Mouse (Mus musculus): ENCODE results near the gene Hfe2. TPM values are rescaled to one million over a fixed set of nuclear protein-coding genes. Genes with fewer than 3 reads are reported as not detected.
A peak's percentile ranks its signal among the peaks of the same experiment; 100 is the strongest.

Gene Hfe2
- polyA plus RNA-seq, 1 experiment: 1.5 TPM

DNA sequence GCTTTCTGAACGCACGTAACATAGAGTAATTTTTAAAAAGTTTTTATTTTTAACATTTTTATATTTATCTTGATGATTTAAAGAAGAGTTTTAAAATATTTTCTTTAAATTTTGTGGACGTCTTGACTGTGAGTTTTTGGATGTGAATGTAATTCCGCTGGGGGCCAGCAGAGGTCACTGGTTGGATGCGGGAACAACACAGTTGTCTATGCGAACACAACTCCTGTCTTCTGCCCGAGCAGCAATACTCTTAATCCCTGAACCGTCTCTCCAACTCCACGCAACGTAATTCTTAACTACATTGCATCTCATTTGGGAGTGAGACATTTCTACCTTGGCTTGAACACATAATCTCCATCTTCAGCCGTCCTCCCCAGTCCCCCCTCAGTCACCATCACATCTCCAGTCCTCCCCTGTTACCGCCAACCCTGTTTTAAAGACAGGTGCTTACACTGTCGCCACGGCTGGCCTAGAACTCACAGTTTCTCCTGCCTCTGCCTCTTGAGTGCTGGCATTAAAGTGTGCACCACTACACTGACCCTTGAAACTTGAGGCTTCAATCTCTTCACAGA is 22.5 kb downstream of the Hfe2 start:
- Histone ChIP-seq H3K4me1 (ENCODE audit: control insufficient read depth, insufficient read depth, low read length) (no peaks in the 10 kb centered on the region), H3K4me3 (ENCODE audit: insufficient read depth, low read length) (no peak overlapping the region), H3K27ac (ENCODE audit: insufficient read depth, low read length) (no peak overlapping the region)
- TF ChIP-seq POLR2A (IDR thresholded peaks at IDR 0.05; ENCODE audit: extremely low read depth, insufficient read depth, low read length) (no peak), CTCF (IDR thresholded peaks at IDR 0.05; ENCODE audit: extremely low read depth, insufficient read depth, low read length) (peak; percentile 80)

DNA sequence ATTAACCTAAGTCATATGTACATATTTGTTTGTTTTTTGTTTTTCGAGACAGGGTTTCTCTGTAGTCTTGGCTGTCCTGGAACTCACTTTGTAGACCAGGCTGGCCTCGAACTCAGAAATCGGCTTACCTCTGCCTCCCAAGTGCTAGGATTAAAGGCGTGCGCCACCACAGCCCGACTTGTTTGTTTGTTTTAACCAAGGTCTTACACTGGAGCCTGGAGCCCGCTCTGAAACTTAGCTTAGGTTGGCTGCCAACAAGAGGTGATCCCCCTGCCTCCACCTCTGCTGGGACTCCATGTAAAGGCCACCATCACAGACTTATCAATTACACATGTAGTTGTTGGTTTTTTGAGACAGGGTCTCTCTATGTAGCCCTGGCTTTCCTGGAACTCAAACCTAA is 23.9 kb downstream of the Hfe2 start:
- no peak for TF ChIP-seq POLR2A (IDR thresholded peaks at IDR 0.05; ENCODE audit: extremely low read depth, insufficient read depth, low read length)
- TF ChIP-seq CTCF (IDR thresholded peaks at IDR 0.05; ENCODE audit: extremely low read depth, insufficient read depth, low read length): no peak
- no peaks in the 10 kb centered on the region for H3K4me1 ChIP-seq (ENCODE audit: control insufficient read depth, insufficient read depth, low read length)
- no peak overlapping the region for H3K4me3 ChIP-seq (ENCODE audit: insufficient read depth, low read length)
- H3K27ac ChIP-seq (ENCODE audit: insufficient read depth, low read length): no peak overlapping the region

DNA sequence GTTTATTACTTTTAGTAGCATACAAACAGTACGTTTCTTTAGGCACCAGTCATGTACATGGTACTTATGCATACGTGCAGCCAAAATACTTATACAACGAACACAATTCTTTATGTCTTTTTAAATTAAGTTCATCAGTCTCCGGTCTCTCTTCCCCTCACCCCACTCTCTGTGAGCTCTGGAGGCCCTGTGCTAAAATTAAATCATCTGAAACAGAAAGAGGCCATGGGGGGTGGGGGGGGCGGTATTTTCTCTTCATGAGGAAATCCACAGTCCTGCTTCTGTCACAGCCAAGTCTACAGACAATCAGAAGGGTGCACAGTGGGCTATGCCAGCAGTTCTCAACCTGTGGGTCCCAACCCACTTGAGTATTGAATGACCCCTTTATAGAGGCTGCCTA is 24.4 kb downstream of the Hfe2 start:
- no peak for TF ChIP-seq CTCF (IDR thresholded peaks at IDR 0.05; ENCODE audit: extremely low read depth, insufficient read depth, low read length)
- TF ChIP-seq POLR2A (IDR thresholded peaks at IDR 0.05; ENCODE audit: extremely low read depth, insufficient read depth, low read length): no peak

DNA sequence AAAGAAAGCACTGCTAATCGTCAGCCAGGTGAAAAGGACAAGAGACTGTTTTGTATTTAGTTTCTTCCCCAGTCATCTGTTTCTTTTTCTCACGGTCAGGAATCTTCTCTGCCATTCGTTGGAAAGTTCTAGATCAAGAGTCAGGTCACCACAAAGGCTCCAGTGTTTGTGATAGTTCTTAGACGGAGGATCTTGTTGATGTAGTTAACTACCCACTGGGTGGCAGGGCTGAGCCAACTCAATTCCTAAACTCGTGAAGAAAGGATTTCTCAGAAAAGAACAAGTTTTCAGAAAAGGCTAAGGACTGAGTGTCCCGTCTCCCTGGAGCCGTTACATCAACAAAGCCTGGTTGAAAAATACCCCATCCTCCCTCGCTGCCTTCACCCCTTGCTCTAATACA is 26.2 kb downstream of the Hfe2 start:
- H3K4me3 ChIP-seq (ENCODE audit: insufficient read depth, low read length): no peak overlapping the region
- TF ChIP-seq CTCF (IDR thresholded peaks at IDR 0.05; ENCODE audit: extremely low read depth, insufficient read depth, low read length) (peak; percentile 63), POLR2A (IDR thresholded peaks at IDR 0.05; ENCODE audit: extremely low read depth, insufficient read depth, low read length) (no peak)
- H3K27ac ChIP-seq (ENCODE audit: insufficient read depth, low read length): no peak overlapping the region

More for the DNA sequence above, 24.4 kb downstream of the Hfe2 start:
- Histone ChIP-seq H3K4me1 (ENCODE audit: control insufficient read depth, insufficient read depth, low read length) (no peaks in the 10 kb centered on the region), H3K4me3 (ENCODE audit: insufficient read depth, low read length) (no peak overlapping the region), H3K27ac (ENCODE audit: insufficient read depth, low read length) (no peak overlapping the region)

DNA sequence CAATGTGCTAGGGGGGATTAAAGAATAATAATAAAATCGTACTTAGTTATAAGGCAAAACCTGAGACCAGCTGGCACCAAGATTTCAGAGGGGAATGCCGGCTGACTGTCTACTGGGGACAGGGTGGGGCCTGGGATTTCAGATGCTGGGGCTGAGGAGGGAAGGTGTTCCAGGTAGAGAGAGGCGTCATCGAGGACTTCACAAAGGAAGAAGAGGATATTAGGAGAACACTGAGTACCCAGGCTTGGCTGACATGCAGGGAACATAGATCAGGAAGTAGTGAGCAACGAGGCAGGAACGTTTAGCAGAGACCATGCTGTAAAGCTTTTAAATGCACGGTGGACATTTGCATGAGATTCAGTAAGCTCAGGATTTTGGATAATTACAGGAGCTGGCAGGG is 26.9 kb downstream of the Hfe2 start:
- no peak for TF ChIP-seq POLR2A (IDR thresholded peaks at IDR 0.05; ENCODE audit: extremely low read depth, insufficient read depth, low read length)
- no peak for TF ChIP-seq CTCF (IDR thresholded peaks at IDR 0.05; ENCODE audit: extremely low read depth, insufficient read depth, low read length)
- H3K27ac ChIP-seq (ENCODE audit: insufficient read depth, low read length): no peak overlapping the region
- no peaks in the 10 kb centered on the region; the same call in 1 of the 2 replicates for H3K4me1 ChIP-seq (ENCODE audit: control insufficient read depth, insufficient read depth, low read length)
- H3K4me3 ChIP-seq (ENCODE audit: insufficient read depth, low read length): no peak overlapping the region

More for the DNA sequence above, 26.2 kb downstream of the Hfe2 start:
- no peaks in the 10 kb centered on the region for H3K4me1 ChIP-seq (ENCODE audit: control insufficient read depth, insufficient read depth, low read length)

DNA sequence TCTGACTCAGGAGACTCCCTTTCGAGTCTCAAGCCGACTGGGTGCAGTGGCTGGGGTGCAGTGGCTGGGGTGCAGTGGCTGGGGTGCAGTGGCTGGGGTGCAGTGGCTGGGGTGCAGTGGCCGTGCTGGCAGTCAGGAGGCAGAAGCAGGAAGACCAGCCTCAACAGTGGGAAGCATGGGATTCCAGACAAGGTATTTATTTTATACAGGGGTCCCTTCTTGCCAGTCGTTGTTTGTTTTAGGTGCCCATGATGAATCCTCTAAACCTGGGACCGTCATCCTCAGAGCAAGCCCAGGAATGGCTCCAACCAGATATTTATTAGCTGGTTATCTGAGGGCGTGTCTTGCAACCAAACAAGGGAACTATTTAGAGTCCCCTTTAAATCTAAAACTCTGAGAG is 28.6 kb downstream of the Hfe2 start:
- Histone ChIP-seq H3K27ac (ENCODE audit: insufficient read depth, low read length) (no peak overlapping the region), H3K4me1 (ENCODE audit: control insufficient read depth, insufficient read depth, low read length) (no peaks in the 10 kb centered on the region; the same call in 1 of the 2 replicates), H3K4me3 (ENCODE audit: insufficient read depth, low read length) (no peak overlapping the region)
- TF ChIP-seq POLR2A (IDR thresholded peaks at IDR 0.05; ENCODE audit: extremely low read depth, insufficient read depth, low read length) (no peak), CTCF (IDR thresholded peaks at IDR 0.05; ENCODE audit: extremely low read depth, insufficient read depth, low read length) (no peak)

DNA sequence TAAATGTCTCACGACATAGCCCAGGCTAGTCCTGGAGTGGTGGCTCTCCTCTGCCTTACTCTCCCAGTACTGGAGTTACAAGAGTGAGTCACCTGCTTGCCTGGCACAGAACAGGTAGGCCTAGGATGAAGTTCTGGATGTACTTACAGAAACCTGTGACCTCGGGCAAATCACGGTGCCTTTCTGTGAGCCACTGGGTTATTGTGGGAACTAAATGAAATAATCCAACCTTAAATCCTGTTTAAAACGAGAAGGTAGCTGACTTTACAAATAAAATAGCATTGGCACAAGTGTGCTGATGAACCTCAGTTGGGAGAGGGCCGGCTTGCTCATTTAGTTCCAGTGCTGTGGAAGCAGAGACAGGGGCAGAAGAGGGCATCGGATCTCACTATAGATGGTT is 29.3 kb downstream of the Hfe2 start:
- Histone ChIP-seq H3K27ac (ENCODE audit: insufficient read depth, low read length) (no peak overlapping the region), H3K4me3 (ENCODE audit: insufficient read depth, low read length) (no peak overlapping the region), H3K4me1 (ENCODE audit: control insufficient read depth, insufficient read depth, low read length) (no peaks in the 10 kb centered on the region; the same call in 1 of the 2 replicates)
- TF ChIP-seq CTCF (IDR thresholded peaks at IDR 0.05; ENCODE audit: extremely low read depth, insufficient read depth, low read length) (no peak), POLR2A (IDR thresholded peaks at IDR 0.05; ENCODE audit: extremely low read depth, insufficient read depth, low read length) (no peak)

DNA sequence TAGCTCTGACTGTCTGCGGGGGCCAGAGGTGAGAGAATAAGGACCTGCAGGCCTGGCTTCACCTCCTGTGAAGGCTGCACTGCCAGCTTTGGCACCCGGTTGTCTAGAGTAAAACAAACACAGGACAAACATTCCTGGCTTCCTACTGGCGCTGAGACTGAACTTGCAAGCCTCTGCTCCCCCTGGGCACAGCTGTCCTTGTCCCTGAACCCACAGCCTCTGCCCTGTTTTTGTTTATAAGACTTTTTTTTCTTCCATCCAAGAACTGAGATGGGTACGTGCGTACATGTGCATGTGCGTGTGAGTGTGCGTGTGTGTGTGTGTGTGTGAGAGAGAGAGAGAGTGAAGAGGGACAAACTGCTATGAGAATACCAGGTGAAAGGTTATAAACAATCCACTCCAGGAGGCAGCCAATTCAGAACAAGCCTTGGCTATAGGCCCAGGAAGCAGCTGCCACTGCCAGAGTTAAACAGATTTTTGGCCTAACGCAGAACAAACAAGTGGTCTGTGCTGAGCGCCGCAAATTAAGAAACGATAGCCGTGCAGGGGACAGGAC is 30.1 kb downstream of the Hfe2 start:
- peak overlapping the region; percentile 80 for H3K27ac ChIP-seq (ENCODE audit: insufficient read depth, low read length)
- no peak for TF ChIP-seq POLR2A (IDR thresholded peaks at IDR 0.05; ENCODE audit: extremely low read depth, insufficient read depth, low read length)
- no peak for TF ChIP-seq CTCF (IDR thresholded peaks at IDR 0.05; ENCODE audit: extremely low read depth, insufficient read depth, low read length)
- H3K4me1 ChIP-seq (ENCODE audit: control insufficient read depth, insufficient read depth, low read length): no peaks in the 10 kb centered on the region; the same call in 1 of the 2 replicates
- no peak overlapping the region for H3K4me3 ChIP-seq (ENCODE audit: insufficient read depth, low read length)

DNA sequence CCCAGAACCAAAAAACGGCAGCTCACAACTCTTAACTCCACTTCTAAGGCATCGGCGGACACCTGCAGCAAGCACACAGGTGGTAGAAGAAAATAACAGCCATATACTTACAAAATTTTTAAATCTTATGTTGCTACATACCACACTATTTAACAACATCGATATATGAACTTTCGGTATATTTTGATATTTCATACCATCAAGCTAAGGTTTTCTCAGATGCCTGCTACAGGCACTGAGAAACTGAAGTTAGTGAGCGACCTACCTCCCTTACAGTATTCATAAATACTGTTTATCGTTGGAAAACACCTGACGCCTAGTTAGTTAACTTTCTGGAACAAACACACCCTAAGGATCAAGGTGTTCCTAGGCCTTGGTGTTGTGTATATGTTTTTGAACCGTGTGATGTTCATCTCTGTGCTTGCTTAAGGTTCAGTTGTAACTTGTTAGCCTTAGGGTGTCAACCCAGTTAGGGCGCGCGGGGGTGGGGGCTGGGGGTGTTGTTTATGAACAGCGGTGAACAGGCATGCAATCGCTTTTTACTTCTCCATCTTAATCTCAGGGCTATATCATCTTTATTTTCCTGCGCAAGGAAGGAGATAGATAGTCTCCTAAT is 31.1 kb downstream of the Hfe2 start:
- no peaks in the 10 kb centered on the region; the same call in 1 of the 2 replicates for H3K4me1 ChIP-seq (ENCODE audit: control insufficient read depth, insufficient read depth, low read length)
- TF ChIP-seq CTCF (IDR thresholded peaks at IDR 0.05; ENCODE audit: extremely low read depth, insufficient read depth, low read length): no peak
- TF ChIP-seq POLR2A (IDR thresholded peaks at IDR 0.05; ENCODE audit: extremely low read depth, insufficient read depth, low read length): no peak
- no peak overlapping the region for H3K4me3 ChIP-seq (ENCODE audit: insufficient read depth, low read length)
- no peak overlapping the region for H3K27ac ChIP-seq (ENCODE audit: insufficient read depth, low read length)

Measured in cortical plate, adult 2 months (tissue).